Mouse (Mus musculus) left cerebral cortex, postnatal 14 days (tissue): Measurements from ENCODE around the gene Lrrc23. TPM values are rescaled to one million over a fixed set of nuclear protein-coding genes. Genes with fewer than 3 reads are reported as not detected.
"Not testable (repeated sequence)": the region's sequence is repeated elsewhere in the genome, so short reads cannot be mapped to it uniquely, and the experiment has no call there.

Experiments
- DNase-seq, 2 experiments: peaks; one replicate each; pipeline ENCODE4 v3.0.0; 2021 to 2022; ENCODE audit warnings: low spot score in 2 of 2, mixed read lengths in 1 of 2
- intact Hi-C: fragments of 180-260 bp; cut with DNase I; formaldehyde crosslinking; loops from one replicate; pipeline ENCODE4 v1.15.1; 2025
- long read RNA-seq, 2 experiments: library from polyadenylated mRNA; stranded (forward); transcript quantifications; one replicate each; pipeline ENCODE4 v2.0.0; 2021
- total RNA-seq, 2 experiments: library from RNA; stranded (reverse); gene quantifications; 2 replicates each; pipeline ENCODE4 v1.2.3; 2021

Gene Lrrc23
- under 1 TPM; 0.47 to 0.81 TPM for total RNA-seq
- long read RNA-seq, experiment 1 = 0 reads
- long read RNA-seq, experiment 2, partial matches to known transcripts = 0 of 1 reads
- long read RNA-seq, experiment 2, other reads (novel, unspliced or antisense) = 0 of 1 reads

DNA sequence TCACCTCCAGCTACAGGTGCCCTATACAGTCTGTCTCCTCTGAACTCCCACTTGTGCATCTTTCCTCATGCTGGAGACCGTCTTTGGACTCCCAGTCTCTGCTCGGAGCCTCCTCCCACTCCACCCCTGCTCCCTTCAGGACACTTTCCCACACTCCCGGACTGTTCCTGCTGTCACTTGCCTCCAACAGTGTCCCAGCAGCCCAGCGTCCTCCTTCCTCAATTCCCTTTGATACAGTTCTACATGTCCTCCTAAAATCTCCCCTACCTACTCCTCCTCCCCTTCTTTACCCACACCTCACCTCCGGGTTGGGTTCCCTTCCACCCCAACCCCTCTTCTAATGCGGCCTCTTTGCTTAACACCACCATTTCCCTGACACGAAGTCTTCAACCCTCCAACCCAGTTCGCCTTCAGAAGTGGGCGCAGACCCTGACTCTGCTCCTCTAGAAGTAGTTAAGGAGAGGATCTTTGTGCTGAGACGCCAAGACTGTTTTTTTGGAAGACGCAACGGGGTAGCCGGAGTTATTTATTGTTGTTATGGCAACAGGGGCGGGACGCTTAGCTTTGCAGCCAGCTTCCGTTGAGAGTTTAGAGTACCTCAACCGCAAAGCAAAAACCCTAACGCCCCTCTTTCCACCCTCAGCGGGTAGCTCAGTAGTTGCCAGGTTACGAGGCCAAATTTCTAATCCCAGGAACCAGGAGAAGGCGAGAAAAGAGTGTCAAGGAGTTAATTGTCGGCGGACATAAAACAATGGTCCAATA, at the start of gene Lrrc23:
Lrrc23 (minus strand) TSS at position 506 of the 762 bp plus-strand sequence.
- intact Hi-C loops = no loop called here
- DNase-seq = peak in 1 of 2 experiments; percentile 63

DNA sequence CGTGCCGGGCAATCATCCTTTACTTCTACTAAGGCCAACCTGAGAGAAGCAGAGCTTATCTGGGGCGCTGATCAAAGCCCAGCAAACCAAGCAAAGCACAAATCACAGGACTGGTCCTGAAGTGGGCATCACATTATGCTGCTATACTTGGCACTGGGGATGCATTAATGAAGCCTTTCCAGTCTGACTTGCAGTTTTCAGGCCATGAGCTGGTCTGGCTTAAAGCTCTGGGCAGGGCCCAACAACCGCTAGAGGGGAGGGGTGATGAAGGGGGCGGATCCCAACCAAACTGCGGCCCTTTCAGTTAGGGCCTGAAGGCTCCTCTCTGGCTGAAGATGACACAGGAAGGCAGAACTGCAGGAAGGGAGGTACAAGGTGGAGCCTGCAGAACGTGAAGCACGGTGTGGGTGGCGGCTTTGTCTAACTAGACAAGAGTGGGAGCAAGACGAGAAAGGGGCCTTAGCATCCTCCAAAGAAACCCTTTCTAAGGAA, 48.6 kb upstream of the Lrrc23 start:
- intact Hi-C loops = no loop called here

DNA sequence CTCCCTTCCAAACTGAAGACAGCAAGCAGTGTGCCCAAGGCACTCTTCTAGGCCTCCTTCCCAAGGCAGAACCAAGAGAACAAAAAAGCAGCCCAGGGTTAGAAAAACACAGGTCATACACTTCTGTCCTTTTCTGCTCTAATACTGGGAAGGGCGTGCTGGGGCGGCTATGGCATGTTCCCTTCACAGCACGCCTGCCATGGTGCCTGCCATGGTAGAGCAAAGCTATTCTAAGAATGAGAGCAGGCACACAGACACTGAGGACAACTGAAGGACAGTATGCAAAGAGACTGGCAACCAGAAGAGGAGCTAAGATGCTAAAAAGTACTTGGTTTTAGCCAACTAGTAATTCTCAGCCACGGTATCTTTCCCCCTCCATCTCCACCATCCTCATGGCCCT, 42.5 kb upstream of the Lrrc23 start:
- intact Hi-C loops = no loop called here

More for the DNA sequence above, 48.6 kb upstream of the Lrrc23 start:
- DNase-seq = no peak

DNA sequence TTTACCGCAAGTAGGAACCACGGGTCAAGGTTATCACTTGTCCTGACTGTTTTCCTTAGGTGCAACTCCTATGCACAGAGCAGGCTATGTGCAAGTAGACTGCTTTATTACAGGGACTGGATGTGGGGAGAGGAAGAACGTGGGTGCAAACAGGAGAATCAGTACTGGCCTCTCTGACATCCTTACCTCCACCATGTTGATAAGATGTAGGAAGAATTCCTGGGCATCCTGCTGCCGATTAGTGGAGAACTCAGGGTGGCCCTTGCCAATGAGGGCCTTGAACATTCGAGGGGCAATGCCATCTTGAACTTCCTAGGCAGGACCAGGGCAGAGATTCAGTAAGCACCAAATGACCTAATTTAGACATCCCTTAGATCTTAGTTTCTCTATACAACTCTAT, 41.4 kb upstream of the Lrrc23 start:
- intact Hi-C loops = no loop called here
- no peak for DNase-seq

More for the DNA sequence above, 42.5 kb upstream of the Lrrc23 start:
- DNase-seq = no peak

DNA sequence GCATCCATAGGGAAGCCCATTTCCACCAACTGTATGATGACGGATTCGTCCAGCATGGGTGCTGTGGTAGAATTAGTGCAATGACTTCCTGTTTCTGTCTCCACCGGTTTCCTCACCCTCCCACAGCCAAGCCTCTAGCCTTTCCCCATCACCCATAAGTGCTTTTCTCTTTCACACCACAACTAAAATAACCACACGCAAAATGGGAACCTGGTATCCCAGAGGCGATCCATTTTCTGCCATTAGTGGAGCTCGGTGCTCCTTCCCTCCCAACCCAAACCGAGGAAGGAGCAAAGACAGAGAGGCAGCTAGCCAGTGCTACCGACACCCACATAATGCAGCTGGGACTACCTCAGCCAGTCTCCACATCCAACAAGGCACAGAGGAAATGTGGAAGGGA, 38.4 kb upstream of the Lrrc23 start:
- no peak for DNase-seq
- intact Hi-C loops = no loop called here

DNA sequence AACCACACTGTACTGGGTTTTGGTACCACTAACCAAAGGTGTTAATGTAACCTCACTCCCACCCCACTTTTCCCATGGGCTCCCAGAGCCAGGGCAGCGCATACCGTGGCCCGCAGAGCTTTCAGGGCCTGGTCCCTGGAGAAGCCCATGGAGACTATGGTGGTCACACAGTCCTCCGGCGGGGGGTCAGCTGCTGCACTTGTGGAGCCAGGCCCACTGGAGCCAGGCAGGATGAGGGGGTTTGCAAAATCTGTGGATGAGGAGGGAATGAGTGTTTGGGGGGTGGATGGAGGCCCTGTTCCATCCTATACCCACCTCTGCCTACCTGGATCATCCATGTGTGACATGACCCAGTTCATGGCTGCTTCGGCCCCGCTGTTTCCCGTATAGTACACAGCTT, 38.0 kb upstream of the Lrrc23 start:
- intact Hi-C loops = no loop called here
- DNase-seq = no peak

DNA sequence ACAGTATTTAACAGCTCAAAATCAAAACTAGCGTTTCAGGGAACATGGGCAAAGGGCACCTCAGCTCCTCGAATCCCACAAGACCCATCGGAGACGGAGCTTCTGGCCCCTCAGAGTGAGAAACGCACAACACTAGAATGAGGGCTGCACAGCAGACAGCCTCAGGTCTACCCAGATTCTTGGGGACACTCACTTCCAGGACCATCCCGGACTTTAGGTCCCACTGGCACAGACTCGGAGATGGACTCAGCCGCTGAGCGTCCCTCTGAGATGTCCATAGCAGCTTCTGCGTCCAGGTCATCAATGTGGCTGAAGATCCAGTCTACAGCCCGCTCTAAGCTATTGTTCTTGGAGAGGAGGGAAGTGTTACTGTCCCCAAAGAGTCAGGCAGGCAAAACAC, 37.6 kb upstream of the Lrrc23 start:
- no peak for DNase-seq
- intact Hi-C loops = no loop called here

DNA sequence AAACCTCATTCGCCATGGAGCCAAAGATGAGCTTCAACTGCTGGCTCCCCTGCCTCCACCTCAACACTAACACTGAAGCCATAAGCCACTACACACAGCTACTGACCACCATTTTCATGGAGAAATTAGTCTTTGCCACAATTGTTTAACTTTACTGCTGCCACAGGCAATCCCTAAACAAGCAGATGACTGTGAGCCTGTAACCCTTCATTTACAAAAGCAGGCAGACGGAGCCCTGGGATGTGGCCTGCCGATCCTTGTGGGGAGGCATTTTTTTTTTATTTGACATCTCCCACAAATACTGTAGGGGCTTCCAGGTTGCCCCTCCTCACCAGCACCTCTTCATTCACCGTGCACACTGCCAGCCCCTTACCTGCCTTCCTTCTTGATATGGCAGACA, 37.1 kb upstream of the Lrrc23 start:
- no peak for DNase-seq
- intact Hi-C loops = no loop called here

DNA sequence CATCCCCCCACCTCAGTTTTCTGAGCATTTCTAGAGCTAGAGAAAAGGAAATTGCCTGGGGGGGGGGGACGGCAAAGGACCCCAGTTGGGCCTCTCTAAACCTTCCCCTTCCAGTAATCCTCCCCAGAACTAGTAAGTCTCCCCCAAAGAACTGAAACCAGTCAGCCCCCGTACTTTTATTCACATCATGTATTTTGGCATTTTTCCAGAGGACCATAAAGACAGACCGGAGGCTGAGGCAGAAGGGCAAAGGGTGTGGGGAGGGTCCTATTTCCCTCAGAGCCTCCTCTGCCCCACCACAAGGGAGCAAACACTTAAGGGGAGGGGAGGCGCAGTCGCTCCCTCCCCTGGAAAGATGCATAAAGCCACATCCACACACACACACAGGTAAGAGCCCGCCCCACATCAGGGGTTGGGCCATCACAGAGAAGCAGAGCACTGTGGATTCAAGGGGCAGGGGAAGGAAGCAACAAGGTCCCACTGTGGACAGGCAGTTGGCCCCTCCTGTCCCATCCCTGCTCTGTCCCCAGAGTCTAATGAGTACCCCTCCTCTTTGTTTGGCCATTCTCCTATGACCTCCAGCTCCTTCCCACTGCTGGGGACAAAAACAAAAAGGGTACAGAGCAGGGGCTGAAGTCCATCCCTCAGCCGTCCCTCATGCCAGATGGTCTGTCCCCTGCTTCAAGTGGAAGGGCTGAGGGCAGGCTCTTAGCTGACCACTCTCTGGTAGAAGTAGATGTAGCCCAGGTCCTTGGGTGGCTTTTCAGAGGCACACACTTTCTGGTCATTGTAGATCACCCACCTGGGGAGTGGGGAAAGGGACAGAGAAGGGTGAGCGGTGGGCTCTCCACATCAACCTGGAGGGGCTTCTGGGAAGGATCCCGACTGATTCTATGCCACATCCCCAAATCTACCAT, 35.6 kb upstream of the Lrrc23 start:
- intact Hi-C loops = no loop called here
- DNase-seq = no peak

DNA sequence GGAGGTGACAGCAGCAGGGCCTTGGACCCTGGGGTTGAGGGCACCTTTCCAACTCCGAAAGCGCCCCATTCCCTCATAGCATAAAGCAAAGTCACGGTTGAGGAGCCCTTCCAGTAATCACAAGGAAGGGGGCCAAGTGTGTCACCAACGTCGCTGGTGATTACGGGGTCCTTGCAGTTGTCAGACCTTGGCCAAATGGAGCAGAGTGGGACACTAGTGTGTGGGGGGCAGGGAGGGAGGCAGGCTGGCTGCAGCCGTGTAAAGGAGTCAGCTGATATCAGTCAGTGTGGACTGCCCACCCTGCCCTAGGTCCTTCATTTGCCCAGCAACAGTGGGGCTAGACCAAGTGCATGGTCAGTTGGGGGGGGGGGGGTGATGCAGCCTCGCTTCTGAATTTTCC, 34.9 kb upstream of the Lrrc23 start:
- no peak for DNase-seq
- intact Hi-C loops = no loop called here

DNA sequence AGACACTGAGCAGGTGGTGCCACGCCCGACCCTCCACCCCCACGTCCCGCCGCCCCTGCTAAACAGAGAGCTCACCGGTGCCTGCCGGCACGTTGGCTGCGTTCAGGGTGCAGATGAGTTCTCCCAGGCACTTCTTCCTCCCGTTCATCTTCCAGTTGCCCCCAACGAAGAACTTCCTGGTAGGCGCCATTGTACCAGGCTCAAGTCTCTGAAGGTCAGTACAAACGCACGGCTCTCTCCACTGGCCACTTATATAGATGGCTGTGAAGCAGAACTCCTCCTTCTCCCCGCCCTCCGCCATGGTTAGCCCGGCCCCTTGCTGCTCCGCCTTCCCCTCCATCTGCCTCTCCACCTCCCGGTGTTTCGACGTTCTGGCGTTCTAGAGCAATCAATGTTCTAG, 34.4 kb upstream of the Lrrc23 start, which contains the start of gene Tpi1:
Tpi1 (minus strand) TSS at position 364 of the 400 bp plus-strand sequence.
- peak; percentile 90 to 92 for DNase-seq
- intact Hi-C loops = loop anchor here (2.0 kb wide), 1 partner anchor 45 kb away; the partner anchor contains the start of gene Eno2

DNA sequence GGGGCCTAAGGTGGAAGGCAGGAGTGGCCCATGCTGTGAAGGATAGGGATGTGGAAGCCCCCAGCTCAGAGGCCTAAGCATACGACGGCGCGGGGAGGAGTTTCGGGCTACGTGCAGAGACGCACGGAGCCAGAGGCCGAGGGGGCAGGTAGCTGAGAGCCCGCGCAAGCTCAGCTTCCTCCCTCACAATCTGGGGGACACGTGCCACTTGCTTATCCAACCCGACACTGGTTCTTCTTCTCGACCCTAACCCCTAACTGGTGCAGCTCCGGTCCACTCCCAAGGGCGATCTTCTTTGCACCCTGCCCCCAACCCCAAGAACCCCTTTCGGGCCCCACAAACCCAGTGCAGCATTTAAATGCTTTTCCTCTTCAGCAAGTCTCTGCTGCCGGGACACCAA, 34.0 kb upstream of the Lrrc23 start:
- intact Hi-C loops = loop anchor here (2.0 kb wide), 1 partner anchor 45 kb away; the partner anchor contains the start of gene Eno2
- DNase-seq = peak; percentile 75 to 81

DNA sequence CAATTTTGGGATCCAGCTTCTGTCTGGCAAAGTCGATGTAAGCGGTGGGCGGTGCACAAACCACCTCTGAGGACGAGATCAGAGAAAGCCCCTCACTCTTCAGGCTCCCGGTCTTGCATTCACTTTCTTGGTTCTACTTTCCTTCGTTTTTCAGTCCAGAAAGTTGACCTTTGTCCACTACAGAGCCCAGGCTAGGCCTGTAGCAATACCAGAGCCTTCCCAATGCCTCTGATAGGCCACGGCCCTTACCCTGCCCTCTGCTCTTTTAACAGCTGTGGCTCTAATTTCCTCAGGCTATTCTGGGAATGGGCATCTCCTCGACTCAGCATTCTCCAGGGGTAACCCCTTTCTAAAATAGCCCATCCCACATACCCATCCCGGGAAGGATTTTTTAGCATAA, 33.3 kb upstream of the Lrrc23 start:
- intact Hi-C loops = loop anchor here (2.0 kb wide), 1 partner anchor 44 kb away; the partner anchor contains the start of gene Eno2
- no peak for DNase-seq

DNA sequence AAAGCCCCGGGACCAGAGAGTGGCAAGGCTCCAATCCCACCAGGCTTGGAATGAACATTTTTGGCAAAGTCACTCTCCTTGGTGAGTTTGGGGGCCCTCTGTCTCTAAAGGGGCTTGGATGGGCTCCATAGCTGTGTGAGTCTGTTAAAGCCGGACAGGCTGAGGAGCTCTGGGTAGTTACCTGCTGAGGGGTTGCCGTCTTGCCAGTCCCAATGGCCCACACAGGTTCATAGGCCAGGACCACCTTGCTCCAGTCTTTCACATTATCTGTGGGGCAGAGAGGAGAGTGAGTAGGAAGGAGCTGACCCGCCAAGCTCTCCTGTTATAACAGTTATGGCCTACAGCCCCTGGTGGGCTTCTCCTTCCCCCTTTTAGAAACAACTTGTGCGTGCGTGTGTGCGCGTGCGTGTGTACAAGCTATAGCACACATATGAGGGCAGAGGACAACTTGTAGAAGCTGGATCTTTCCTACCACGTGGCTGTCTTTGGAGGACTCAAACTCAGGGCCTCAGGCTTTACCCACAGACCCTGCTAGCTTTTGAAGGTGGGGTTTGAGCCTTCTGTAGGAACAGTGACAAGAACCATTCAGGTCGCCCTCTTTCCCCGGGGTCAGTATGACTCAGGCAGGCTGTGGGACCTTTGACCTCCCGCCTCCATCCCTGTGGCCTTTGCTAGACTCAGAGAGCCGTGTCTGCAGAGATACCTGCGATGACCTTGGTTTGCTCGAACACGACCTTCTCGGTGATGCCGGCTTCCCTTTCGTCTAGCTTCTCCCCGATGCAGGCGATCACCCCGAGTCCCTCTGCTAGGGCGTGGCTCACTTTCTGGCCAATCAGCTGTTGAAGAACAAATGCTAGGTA, 32.4 kb upstream of the Lrrc23 start:
- DNase-seq = no peak
- intact Hi-C loops = loop anchor here (2.0 kb wide), 1 partner anchor 43 kb away; the partner anchor contains the start of gene Eno2

DNA sequence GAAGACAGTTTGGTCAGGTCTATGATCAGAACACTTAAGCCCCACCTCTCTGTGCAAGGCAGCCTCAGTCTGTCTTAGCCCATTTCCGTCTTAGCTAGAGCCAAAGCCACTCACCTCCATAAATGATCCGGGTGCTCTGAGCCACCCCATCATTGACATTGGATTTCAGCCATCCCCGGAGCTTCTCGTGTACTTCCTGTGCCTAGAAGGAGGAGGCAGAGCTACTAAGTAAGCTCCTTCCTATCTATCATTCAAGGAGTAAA, 31.8 kb upstream of the Lrrc23 start:
- no peak for DNase-seq
- intact Hi-C loops = no loop called here

DNA sequence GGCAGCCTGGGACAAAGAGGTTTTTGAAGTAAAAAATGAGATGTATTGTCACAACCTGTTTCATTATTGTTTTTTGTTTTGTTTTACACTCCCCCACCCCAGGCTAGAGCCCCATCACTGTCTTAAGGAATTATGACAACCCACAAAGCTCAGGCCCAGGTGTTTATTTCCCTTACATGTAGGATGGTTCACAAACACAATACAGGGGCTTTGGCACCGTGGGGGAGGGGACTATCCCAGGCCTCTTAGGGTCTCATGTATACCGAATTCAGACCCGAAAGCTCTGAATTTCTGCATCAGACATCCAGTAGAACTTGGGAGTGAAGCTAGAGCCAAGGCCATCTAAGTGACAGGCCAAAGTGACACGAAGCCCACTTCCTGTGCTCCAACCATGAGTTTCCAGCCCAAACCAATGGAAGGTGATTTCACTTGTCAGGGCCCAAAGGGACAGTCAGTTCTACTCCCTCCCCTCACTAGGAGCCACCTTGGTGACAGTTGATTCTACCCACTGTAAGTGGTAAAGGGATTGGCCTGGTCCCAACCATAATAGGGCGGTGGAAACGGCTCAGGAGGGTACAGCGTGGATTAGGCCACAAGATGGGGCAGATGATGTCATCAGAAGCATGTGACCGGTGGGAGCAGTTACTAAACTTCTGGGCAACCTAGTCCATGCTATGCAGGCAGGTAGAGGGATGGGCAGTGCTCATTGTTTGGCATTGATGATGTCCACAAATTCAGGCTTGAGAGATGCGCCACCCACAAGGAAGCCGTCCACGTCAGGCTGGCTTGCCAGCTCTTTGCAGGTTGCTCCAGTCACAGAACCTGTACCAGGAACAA, 31.3 kb upstream of the Lrrc23 start:
- DNase-seq, intact Hi-C loops: not testable (repeated sequence)

DNA sequence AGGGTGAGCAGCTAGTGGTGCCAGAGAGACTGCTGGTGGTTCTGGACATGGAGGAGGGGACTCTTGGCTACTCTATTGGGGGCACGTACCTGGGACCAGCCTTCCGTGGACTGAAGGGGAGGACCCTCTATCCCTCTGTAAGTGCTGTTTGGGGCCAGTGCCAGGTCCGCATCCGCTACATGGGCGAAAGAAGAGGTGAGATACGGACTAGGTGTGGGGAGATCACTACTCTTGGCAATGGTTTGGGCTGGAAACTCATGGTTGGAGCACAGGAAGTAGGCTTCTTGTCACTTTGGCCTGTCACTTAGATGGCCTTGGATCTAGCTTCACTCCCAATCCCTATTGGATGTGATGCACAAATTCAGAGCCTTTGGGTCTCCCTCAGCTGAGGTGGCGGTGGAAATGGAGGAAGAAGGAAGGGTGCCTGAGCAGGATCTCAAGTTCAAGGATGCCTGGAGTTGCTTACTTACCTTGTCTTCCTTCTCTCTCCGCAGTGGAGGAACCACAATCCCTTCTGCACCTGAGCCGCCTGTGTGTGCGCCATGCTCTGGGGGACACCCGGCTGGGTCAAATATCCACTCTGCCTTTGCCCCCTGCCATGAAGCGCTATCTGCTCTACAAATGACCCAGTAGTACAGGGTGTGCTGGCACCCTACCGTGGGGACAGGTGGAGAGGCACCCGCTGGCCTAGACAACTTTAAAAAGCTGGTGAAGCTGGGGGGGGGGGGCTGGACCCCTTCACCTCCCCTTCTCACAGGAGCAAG, 30.4 kb upstream of the Lrrc23 start:
- DNase-seq = no peak
- intact Hi-C loops = no loop called here
